Mouse (Mus musculus): ENCODE results near the gene Dock9. TPM values are rescaled to one million over a fixed set of nuclear protein-coding genes. Genes with fewer than 3 reads are reported as not detected.

Dock9 gene
- polyA plus RNA-seq, 1 experiment from 2014 or later: 4.2 TPM

- Histone ChIP-seq H3K4me1 (replicated peaks; ENCODE audit: control insufficient read depth, insufficient read depth, low read length) (0 out of 2 replicates have a peak, but pooled peaks cover 3% of the 10 kb centered on the region), H3K9ac (ENCODE audit: low read length) (no peak overlapping the region), H3K4me2 (ENCODE audit: low read depth, low read length, severe bottlenecking) (no peak overlapping the region), H3K27ac (ENCODE audit: low read depth, low read length) (no peak overlapping the region), H3K27me3 (ENCODE audit: control insufficient read depth, insufficient read depth, low read length) (no peaks in the 10 kb centered on the region), H3K9me3 (ENCODE audit: control insufficient read depth, low read length) (no peaks in the 10 kb centered on the region), H3K36me3 (ENCODE audit: control insufficient read depth, insufficient read depth, low read length) (no peaks in the 10 kb centered on the region), H3K4me3 (ENCODE audit: low read depth, low read length) (no peak overlapping the region)
- WGBS: 80% methylated on average over 10 of the region's 10 CpGs
- ATAC-seq (replicated peaks; ENCODE audit: low FRiP score) (no peak), DNase-seq (ENCODE audit: low spot score) (no peak)
Measured at GRCm38 (mm10) chr14:121678445-121678844, 119.2 kb downstream of the Dock9 start.

GRCm38 (mm10) chr14:121676596-121677330 is 120.9 kb downstream of the Dock9 start:
- WGBS: 88% methylated on average over 11 of the region's 11 CpGs
- no peaks in the 10 kb centered on the region for H3K9me3 ChIP-seq (ENCODE audit: control insufficient read depth, low read length)
- no peak overlapping the region for H3K4me3 ChIP-seq (ENCODE audit: low read depth, low read length)
- ATAC-seq (replicated peaks; ENCODE audit: low FRiP score): no peak
- H3K27ac ChIP-seq (ENCODE audit: low read depth, low read length): no peak overlapping the region
- H3K4me2 ChIP-seq (ENCODE audit: low read depth, low read length, severe bottlenecking): no peak overlapping the region
- no peaks in the 10 kb centered on the region for H3K27me3 ChIP-seq (ENCODE audit: control insufficient read depth, insufficient read depth, low read length)
- H3K9ac ChIP-seq (ENCODE audit: low read length): no peak overlapping the region
- no peaks in the 10 kb centered on the region for H3K36me3 ChIP-seq (ENCODE audit: control insufficient read depth, insufficient read depth, low read length)
- H3K4me1 ChIP-seq (replicated peaks; ENCODE audit: control insufficient read depth, insufficient read depth, low read length): 0 out of 2 replicates have a peak, but pooled peaks cover 3% of the 10 kb centered on the region
- DNase-seq (ENCODE audit: low spot score): no peak

GRCm38 (mm10) chr14:121676121-121676591 is 121.5 kb downstream of the Dock9 start:
- no peak overlapping the region for H3K4me3 ChIP-seq (ENCODE audit: low read depth, low read length)
- ATAC-seq (replicated peaks; ENCODE audit: low FRiP score) (no peak), DNase-seq (ENCODE audit: low spot score) (no peak)
- peak overlapping the region; percentile 25; the same call in 1 of the 2 replicates for H3K27ac ChIP-seq (ENCODE audit: low read depth, low read length)
- H3K9me3 ChIP-seq (ENCODE audit: control insufficient read depth, low read length): no peaks in the 10 kb centered on the region
- no peaks in the 10 kb centered on the region for H3K36me3 ChIP-seq (ENCODE audit: control insufficient read depth, insufficient read depth, low read length)
- no peak overlapping the region for H3K4me2 ChIP-seq (ENCODE audit: low read depth, low read length, severe bottlenecking)
- 0 out of 2 replicates have a peak, but pooled peaks cover 3% of the 10 kb centered on the region for H3K4me1 ChIP-seq (replicated peaks; ENCODE audit: control insufficient read depth, insufficient read depth, low read length)
- H3K27me3 ChIP-seq (ENCODE audit: control insufficient read depth, insufficient read depth, low read length): no peaks in the 10 kb centered on the region
- H3K9ac ChIP-seq (ENCODE audit: low read length): no peak overlapping the region

DNA sequence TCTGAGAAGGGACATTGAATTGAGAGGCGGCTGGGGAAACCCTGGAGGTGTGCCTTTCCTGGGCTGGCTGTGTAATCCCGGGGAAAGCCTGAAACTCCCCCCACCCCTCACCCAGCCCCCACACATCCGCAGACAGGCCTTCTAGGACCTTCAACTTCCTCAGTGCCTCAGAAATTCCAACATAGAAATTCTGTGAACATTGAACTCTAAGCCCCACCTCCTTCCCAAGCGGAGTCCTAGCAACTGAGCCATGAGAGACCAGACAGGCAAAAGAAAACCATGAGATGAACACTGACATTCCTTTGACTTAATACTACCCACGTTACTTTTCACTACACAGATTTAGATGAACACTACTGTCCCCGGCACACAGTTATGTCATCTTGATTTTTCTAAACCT is 122.1 kb downstream of the Dock9 start:
- Histone ChIP-seq H3K4me1 (replicated peaks; ENCODE audit: control insufficient read depth, insufficient read depth, low read length) (0 out of 2 replicates have a peak, but pooled peaks cover 3% of the 10 kb centered on the region), H3K36me3 (ENCODE audit: control insufficient read depth, insufficient read depth, low read length) (no peaks in the 10 kb centered on the region), H3K9ac (ENCODE audit: low read length) (no peak overlapping the region), H3K4me3 (ENCODE audit: low read depth, low read length) (no peak overlapping the region), H3K27me3 (ENCODE audit: control insufficient read depth, insufficient read depth, low read length) (no peaks in the 10 kb centered on the region), H3K4me2 (ENCODE audit: low read depth, low read length, severe bottlenecking) (no peak overlapping the region), H3K9me3 (ENCODE audit: control insufficient read depth, low read length) (no peaks in the 10 kb centered on the region), H3K27ac (ENCODE audit: low read depth, low read length) (no peak overlapping the region)
- DNase-seq (ENCODE audit: low spot score) (no peak), ATAC-seq (replicated peaks; ENCODE audit: low FRiP score) (no peak)
- 25% methylated on average over 6 of the region's 6 CpGs for WGBS

GRCm38 (mm10) chr14:121675146-121675545 is 122.5 kb downstream of the Dock9 start:
- no peaks in the 10 kb centered on the region for H3K9me3 ChIP-seq (ENCODE audit: control insufficient read depth, low read length)
- 0 out of 2 replicates have a peak, but pooled peaks cover 3% of the 10 kb centered on the region for H3K4me1 ChIP-seq (replicated peaks; ENCODE audit: control insufficient read depth, insufficient read depth, low read length)
- no peaks in the 10 kb centered on the region for H3K36me3 ChIP-seq (ENCODE audit: control insufficient read depth, insufficient read depth, low read length)
- H3K4me3 ChIP-seq (ENCODE audit: low read depth, low read length): no peak overlapping the region
- H3K9ac ChIP-seq (ENCODE audit: low read length): no peak overlapping the region
- ATAC-seq (replicated peaks; ENCODE audit: low FRiP score) (no peak), DNase-seq (ENCODE audit: low spot score) (no peak)
- H3K27me3 ChIP-seq (ENCODE audit: control insufficient read depth, insufficient read depth, low read length): no peaks in the 10 kb centered on the region
- H3K27ac ChIP-seq (ENCODE audit: low read depth, low read length): no peak overlapping the region
- WGBS: 61% methylated on average over 3 of the region's 3 CpGs
- no peak overlapping the region for H3K4me2 ChIP-seq (ENCODE audit: low read depth, low read length, severe bottlenecking)

DNA sequence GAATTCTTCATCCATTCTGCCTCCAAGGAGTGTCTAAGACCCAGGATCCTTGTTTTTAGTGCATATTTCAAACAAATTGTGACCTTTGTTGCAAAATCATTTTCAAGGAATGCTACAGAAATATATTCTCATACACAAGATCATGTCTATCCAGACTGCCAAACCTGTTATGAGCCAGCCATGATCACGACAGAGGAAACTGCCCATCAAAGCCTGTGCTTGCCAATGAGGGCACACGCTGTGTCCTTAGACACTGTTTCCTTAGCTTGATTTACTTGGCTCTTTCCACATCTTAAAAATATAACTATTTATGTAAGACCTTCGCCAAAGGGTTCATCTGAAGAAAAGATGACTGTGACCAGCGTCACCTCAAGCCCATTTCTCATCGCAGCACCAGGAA is 127.6 kb downstream of the Dock9 start:
- H3K4me2 ChIP-seq (ENCODE audit: low read depth, low read length, severe bottlenecking): no peak overlapping the region
- ATAC-seq (replicated peaks; ENCODE audit: low FRiP score): no peak
- no peaks in the 10 kb centered on the region for H3K27me3 ChIP-seq (ENCODE audit: control insufficient read depth, insufficient read depth, low read length)
- H3K9ac ChIP-seq (ENCODE audit: low read length): no peak overlapping the region
- H3K36me3 ChIP-seq (ENCODE audit: control insufficient read depth, insufficient read depth, low read length): no peaks in the 10 kb centered on the region
- H3K27ac ChIP-seq (ENCODE audit: low read depth, low read length): no peak overlapping the region
- H3K4me3 ChIP-seq (ENCODE audit: low read depth, low read length): no peak overlapping the region
- no peak for DNase-seq (ENCODE audit: low spot score)
- no peaks in the 10 kb centered on the region; the same call in 1 of the 2 replicates for H3K9me3 ChIP-seq (ENCODE audit: control insufficient read depth, low read length)
- H3K4me1 ChIP-seq (replicated peaks; ENCODE audit: control insufficient read depth, insufficient read depth, low read length): no peaks in the 10 kb centered on the region
- 93% methylated on average over 5 of the region's 5 CpGs for WGBS

DNA sequence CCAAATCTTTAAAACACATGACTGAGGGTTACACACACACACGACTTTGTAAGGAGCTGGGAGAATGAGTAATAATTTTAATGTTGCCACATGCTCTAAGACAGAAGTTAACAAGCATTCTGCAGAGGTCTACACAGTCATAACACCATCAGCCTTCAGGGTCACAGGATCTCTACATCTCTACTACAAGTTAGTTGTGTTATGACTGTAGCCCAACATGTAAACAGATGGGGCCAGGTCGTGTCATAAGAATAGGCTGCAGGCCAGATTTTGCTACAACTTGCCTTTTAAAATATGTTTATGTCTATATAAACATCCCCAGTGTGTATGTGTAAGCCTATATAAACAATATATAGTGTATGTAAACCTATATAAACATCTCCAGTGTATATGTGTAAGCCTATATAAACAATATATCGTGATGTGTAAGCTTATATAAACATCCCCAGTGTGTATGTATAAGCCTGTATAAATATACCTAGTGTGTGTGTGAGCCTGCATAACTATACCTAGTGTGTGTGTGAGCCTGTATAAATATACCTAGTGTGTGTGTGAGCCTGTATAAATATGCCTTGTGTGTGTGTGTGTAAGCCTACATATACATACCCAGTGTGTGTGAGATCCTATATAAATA is 130.9 kb downstream of the Dock9 start:
- no peak for ATAC-seq (replicated peaks; ENCODE audit: low FRiP score)
- WGBS: 84% methylated on average over 3 of the region's 3 CpGs

GRCm38 (mm10) chr14:121665693-121666273 is 131.9 kb downstream of the Dock9 start:
- no peak for ATAC-seq (replicated peaks; ENCODE audit: low FRiP score)
- Histone ChIP-seq H3K9me3 (ENCODE audit: control insufficient read depth, low read length) (no peaks in the 10 kb centered on the region; the same call in 1 of the 2 replicates), H3K36me3 (ENCODE audit: control insufficient read depth, insufficient read depth, low read length) (no peaks in the 10 kb centered on the region), H3K4me2 (ENCODE audit: low read depth, low read length, severe bottlenecking) (no peak overlapping the region), H3K27me3 (ENCODE audit: control insufficient read depth, insufficient read depth, low read length) (no peaks in the 10 kb centered on the region), H3K9ac (ENCODE audit: low read length) (no peak overlapping the region), H3K4me1 (replicated peaks; ENCODE audit: control insufficient read depth, insufficient read depth, low read length) (no peaks in the 10 kb centered on the region), H3K27ac (ENCODE audit: low read depth, low read length) (no peak overlapping the region), H3K4me3 (ENCODE audit: low read depth, low read length) (no peak overlapping the region)
- no peak for DNase-seq (ENCODE audit: low spot score)
- 94% methylated on average over 9 of the region's 9 CpGs for WGBS

More for the DNA sequence above, 130.9 kb downstream of the Dock9 start:
- Histone ChIP-seq H3K27me3 (ENCODE audit: control insufficient read depth, insufficient read depth, low read length) (no peaks in the 10 kb centered on the region), H3K27ac (ENCODE audit: low read depth, low read length) (no peak overlapping the region), H3K4me2 (ENCODE audit: low read depth, low read length, severe bottlenecking) (no peak overlapping the region), H3K4me1 (replicated peaks; ENCODE audit: control insufficient read depth, insufficient read depth, low read length) (no peaks in the 10 kb centered on the region), H3K4me3 (ENCODE audit: low read depth, low read length) (no peak overlapping the region), H3K9ac (ENCODE audit: low read length) (no peak overlapping the region), H3K36me3 (ENCODE audit: control insufficient read depth, insufficient read depth, low read length) (no peaks in the 10 kb centered on the region), H3K9me3 (ENCODE audit: control insufficient read depth, low read length) (no peaks in the 10 kb centered on the region; the same call in 1 of the 2 replicates)
- no peak for DNase-seq (ENCODE audit: low spot score)

Data from forebrain, embryonic 11.5 days (tissue).